Mouse (Mus musculus): ENCODE measurements around the gene Klhl41. TPM values are rescaled to one million over a fixed set of nuclear protein-coding genes. Genes with fewer than 3 reads are reported as not detected.
A peak's percentile ranks its signal among the peaks of the same experiment; 100 is the strongest.

Klhl41 gene
- polyA plus RNA-seq, 1 experiment from 2014 or later: 0.13 TPM

GRCm38 (mm10) chr2:69700446-69700845 is 30.5 kb downstream of the Klhl41 start:
- Histone ChIP-seq H3K27me3 (replicated peaks; ENCODE audit: control insufficient read depth, insufficient read depth, low read length) (no peaks in the 10 kb centered on the region), H3K9me3 (replicated peaks; ENCODE audit: control insufficient read depth, low read length) (no peaks in the 10 kb centered on the region), H3K27ac (ENCODE audit: low read depth, low read length) (no peak overlapping the region), H3K4me1 (ENCODE audit: control insufficient read depth, insufficient read depth, low read length) (no peaks in the 10 kb centered on the region), H3K9ac (ENCODE audit: low read length) (no peak overlapping the region), H3K36me3 (ENCODE audit: control insufficient read depth, insufficient read depth, low read length) (peaks cover 52% of the 10 kb centered on the region), H3K4me2 (ENCODE audit: low read length) (no peak overlapping the region), H3K4me3 (ENCODE audit: low read depth, low read length) (no peak overlapping the region)
- DNase-seq (ENCODE audit: low spot score) (no peak), ATAC-seq (no peak)
- 98% methylated on average over 8 of the region's 8 CpGs for WGBS

- Histone ChIP-seq H3K36me3 (ENCODE audit: control insufficient read depth, insufficient read depth, low read length) (peaks cover 8% of the 10 kb centered on the region), H3K9me3 (replicated peaks; ENCODE audit: control insufficient read depth, low read length) (no peaks in the 10 kb centered on the region), H3K4me3 (ENCODE audit: low read depth, low read length) (no peak overlapping the region), H3K4me2 (ENCODE audit: low read length) (peak overlapping the region; percentile 80), H3K9ac (ENCODE audit: low read length) (no peak overlapping the region), H3K4me1 (ENCODE audit: control insufficient read depth, insufficient read depth, low read length) (peaks cover 9% of the 10 kb centered on the region), H3K27me3 (replicated peaks; ENCODE audit: control insufficient read depth, insufficient read depth, low read length) (no peaks in the 10 kb centered on the region), H3K27ac (ENCODE audit: low read depth, low read length) (no peak overlapping the region)
- ATAC-seq: no peak
- 76% methylated on average over 14 of the region's 14 CpGs for WGBS
- DNase-seq (ENCODE audit: low spot score): no peak
Measured at GRCm38 (mm10) chr2:69712171-69712570, 42.3 kb downstream of the Klhl41 start.

DNA sequence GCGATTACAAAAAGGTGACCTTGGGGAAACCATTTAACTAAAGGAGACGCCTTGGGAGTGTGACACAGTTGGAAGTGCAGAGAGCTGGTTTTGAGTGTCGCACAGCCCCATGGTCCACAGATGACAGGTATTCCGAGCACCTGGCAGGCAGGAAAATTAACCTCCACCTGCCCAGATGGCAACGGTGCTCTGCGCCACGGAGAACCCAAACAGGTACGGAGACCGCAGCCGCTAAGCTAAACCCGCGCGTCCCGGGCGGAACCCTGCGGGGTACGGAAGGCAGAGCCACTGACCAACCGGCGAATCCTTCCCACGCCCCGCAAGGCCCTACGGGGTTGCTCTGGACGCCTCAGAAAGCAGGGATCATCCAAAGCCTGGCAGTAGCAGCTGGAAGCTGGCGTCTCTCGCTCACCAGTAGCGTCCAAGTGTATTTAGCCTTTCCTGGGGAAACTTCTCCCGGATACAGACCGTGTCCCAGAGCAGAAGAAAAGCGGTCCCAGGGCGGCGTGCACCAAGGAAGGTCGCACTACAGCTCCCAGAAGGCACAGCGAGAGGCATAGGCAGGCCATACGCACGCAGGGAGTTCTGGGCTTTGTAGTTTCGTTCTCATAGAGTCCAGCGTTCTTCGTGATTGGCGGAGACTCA is 43.2 kb downstream of the Klhl41 start, which contains the start of gene Fastkd1:
Gene Fastkd1, minus strand, starts transcription at position 536 of the 645 bp plus-strand sequence.
- Histone ChIP-seq H3K27ac (ENCODE audit: low read depth, low read length) (no peak within 1 kb of the TSS), H3K4me2 (ENCODE audit: low read length) (peak within 1 kb of the TSS; percentile 80), H3K9me3 (replicated peaks; ENCODE audit: control insufficient read depth, low read length) (no peaks in the 10 kb centered on the region), H3K27me3 (replicated peaks; ENCODE audit: control insufficient read depth, insufficient read depth, low read length) (no peaks in the 10 kb centered on the region), H3K9ac (ENCODE audit: low read length) (peak within 1 kb of the TSS; percentile 80), H3K4me3 (ENCODE audit: low read depth, low read length) (peak within 1 kb of the TSS; percentile 81), H3K36me3 (ENCODE audit: control insufficient read depth, insufficient read depth, low read length) (peaks cover 5% of the 10 kb centered on the region; the same call in 1 of the 2 replicates), H3K4me1 (ENCODE audit: control insufficient read depth, insufficient read depth, low read length) (peaks cover 9% of the 10 kb centered on the region)
- peak; percentile 96 for DNase-seq (ENCODE audit: low spot score)
- WGBS: under 1% methylated on average over 39 of the region's 39 CpGs
- peak; percentile 100 for ATAC-seq

GRCm38 (mm10) chr2:69713626-69714014 is 43.7 kb downstream of the Klhl41 start:
- Histone ChIP-seq H3K4me1 (ENCODE audit: control insufficient read depth, insufficient read depth, low read length) (peaks cover 9% of the 10 kb centered on the region), H3K4me2 (ENCODE audit: low read length) (peak overlapping the region; percentile 80), H3K9ac (ENCODE audit: low read length) (no peak overlapping the region), H3K27me3 (replicated peaks; ENCODE audit: control insufficient read depth, insufficient read depth, low read length) (no peaks in the 10 kb centered on the region), H3K9me3 (replicated peaks; ENCODE audit: control insufficient read depth, low read length) (no peaks in the 10 kb centered on the region), H3K27ac (ENCODE audit: low read depth, low read length) (no peak overlapping the region), H3K36me3 (ENCODE audit: control insufficient read depth, insufficient read depth, low read length) (peaks cover 5% of the 10 kb centered on the region; the same call in 1 of the 2 replicates), H3K4me3 (ENCODE audit: low read depth, low read length) (peak overlapping the region; percentile 81)
- no peak; the same call in 1 of the 2 replicates for ATAC-seq
- DNase-seq (ENCODE audit: low spot score): no peak
- WGBS: 32% methylated on average over 4 of the region's 4 CpGs

DNA sequence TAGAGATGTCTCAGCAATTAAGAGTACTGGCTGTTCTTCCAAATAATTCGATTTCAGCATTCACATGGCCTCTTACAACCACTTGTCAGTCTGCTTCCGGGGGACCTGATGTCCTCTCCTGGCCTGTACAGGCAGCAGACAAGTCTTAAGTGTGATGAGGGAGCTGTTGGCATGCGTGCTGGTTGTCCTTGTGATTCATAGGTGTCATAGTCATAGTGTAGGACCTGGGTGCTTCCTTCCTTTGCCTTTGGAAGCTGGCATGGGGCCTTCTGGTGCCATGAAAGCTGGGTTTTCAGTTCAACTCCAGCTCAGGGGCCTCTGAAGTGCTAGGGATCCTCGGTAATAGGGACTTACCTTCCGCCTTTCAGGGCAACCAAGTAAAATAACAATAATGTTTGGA is 44.2 kb downstream of the Klhl41 start:
- Histone ChIP-seq H3K4me3 (ENCODE audit: low read depth, low read length) (no peak overlapping the region), H3K36me3 (ENCODE audit: control insufficient read depth, insufficient read depth, low read length) (peaks cover 5% of the 10 kb centered on the region; the same call in 1 of the 2 replicates), H3K27me3 (replicated peaks; ENCODE audit: control insufficient read depth, insufficient read depth, low read length) (no peaks in the 10 kb centered on the region), H3K4me2 (ENCODE audit: low read length) (no peak overlapping the region), H3K4me1 (ENCODE audit: control insufficient read depth, insufficient read depth, low read length) (peaks cover 9% of the 10 kb centered on the region), H3K9me3 (replicated peaks; ENCODE audit: control insufficient read depth, low read length) (no peaks in the 10 kb centered on the region), H3K9ac (ENCODE audit: low read length) (no peak overlapping the region), H3K27ac (ENCODE audit: low read depth, low read length) (no peak overlapping the region)
- no peak for ATAC-seq
- no peak for DNase-seq (ENCODE audit: low spot score)
- whole genome bisulfite sequencing: 82% methylated on average over 5 of the region's 5 CpGs

DNA sequence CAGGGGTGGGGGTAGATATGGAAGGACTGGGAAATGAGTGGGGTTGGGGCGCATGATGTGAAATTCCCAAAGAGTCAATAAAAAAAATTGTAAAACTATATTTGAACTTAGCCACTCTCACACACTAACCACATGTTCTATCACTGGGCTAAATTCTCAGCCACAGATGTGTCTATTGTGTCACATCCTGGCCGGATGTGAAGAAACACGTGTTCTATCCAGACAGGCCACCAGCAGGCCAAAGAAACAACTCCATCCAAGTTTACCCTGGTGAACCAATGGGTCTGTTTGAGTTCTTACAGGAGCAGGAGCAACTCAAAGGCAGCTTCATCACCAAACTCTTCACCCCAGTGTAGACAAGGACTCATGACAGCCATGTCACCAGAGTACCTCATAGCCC is 46.6 kb downstream of the Klhl41 start:
- H3K36me3 ChIP-seq (ENCODE audit: control insufficient read depth, insufficient read depth, low read length): no peaks in the 10 kb centered on the region
- H3K27me3 ChIP-seq (replicated peaks; ENCODE audit: control insufficient read depth, insufficient read depth, low read length): no peaks in the 10 kb centered on the region
- ATAC-seq (no peak), DNase-seq (ENCODE audit: low spot score) (no peak)
- no peak overlapping the region for H3K27ac ChIP-seq (ENCODE audit: low read depth, low read length)
- no peak overlapping the region for H3K4me3 ChIP-seq (ENCODE audit: low read depth, low read length)
- H3K9me3 ChIP-seq (replicated peaks; ENCODE audit: control insufficient read depth, low read length): no peaks in the 10 kb centered on the region
- 77% methylated on average over 3 of the region's 3 CpGs for WGBS
- no peak overlapping the region for H3K4me2 ChIP-seq (ENCODE audit: low read length)
- H3K9ac ChIP-seq (ENCODE audit: low read length): no peak overlapping the region
- H3K4me1 ChIP-seq (ENCODE audit: control insufficient read depth, insufficient read depth, low read length): peaks cover 9% of the 10 kb centered on the region

GRCm38 (mm10) chr2:69719121-69719520 is 49.2 kb downstream of the Klhl41 start:
- no peaks in the 10 kb centered on the region for H3K4me1 ChIP-seq (ENCODE audit: control insufficient read depth, insufficient read depth, low read length)
- no peaks in the 10 kb centered on the region for H3K9me3 ChIP-seq (replicated peaks; ENCODE audit: control insufficient read depth, low read length)
- 80% methylated on average over 1 of the region's 1 CpGs for WGBS
- no peaks in the 10 kb centered on the region for H3K36me3 ChIP-seq (ENCODE audit: control insufficient read depth, insufficient read depth, low read length)
- H3K4me2 ChIP-seq (ENCODE audit: low read length): no peak overlapping the region
- H3K9ac ChIP-seq (ENCODE audit: low read length): no peak overlapping the region
- no peak overlapping the region for H3K27ac ChIP-seq (ENCODE audit: low read depth, low read length)
- no peak for DNase-seq (ENCODE audit: low spot score)
- H3K4me3 ChIP-seq (ENCODE audit: low read depth, low read length): no peak overlapping the region
- ATAC-seq: no peak
- no peaks in the 10 kb centered on the region for H3K27me3 ChIP-seq (replicated peaks; ENCODE audit: control insufficient read depth, insufficient read depth, low read length)

DNA sequence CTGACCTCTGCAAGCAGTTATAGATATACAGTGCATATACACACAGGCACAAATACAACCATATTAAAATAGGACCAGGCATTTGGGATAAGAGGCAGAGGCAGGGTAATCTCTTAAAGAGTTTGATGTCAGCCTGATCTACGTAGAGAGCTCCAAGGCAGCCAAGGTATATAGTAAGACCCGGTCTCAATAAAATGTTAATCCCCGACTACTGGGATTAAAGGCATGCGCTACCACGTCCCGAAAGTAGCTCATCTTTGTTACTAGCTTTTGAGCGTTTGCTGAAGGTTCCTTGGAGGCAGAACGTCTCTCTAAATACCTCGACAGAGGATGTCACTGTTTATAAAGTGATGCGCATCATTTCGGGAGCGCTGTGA is 52.3 kb downstream of the Klhl41 start, which contains the start of gene Ppig:
Gene Ppig, plus strand, starts transcription at position 273 of the 377 bp plus-strand sequence.
- WGBS: 5% methylated on average over 12 of the region's 12 CpGs
- ATAC-seq (no peak), DNase-seq (ENCODE audit: low spot score) (no peak)

More for the DNA sequence above, 52.3 kb downstream of the Klhl41 start, which contains the start of gene Ppig:
- Histone ChIP-seq H3K4me2 (ENCODE audit: low read length) (peak within 1 kb of the TSS; percentile 80), H3K36me3 (ENCODE audit: control insufficient read depth, insufficient read depth, low read length) (no peaks in the 10 kb centered on the region), H3K9ac (ENCODE audit: low read length) (peak within 1 kb of the TSS; percentile 83), H3K4me3 (ENCODE audit: low read depth, low read length) (peak within 1 kb of the TSS; percentile 94), H3K27me3 (replicated peaks; ENCODE audit: control insufficient read depth, insufficient read depth, low read length) (no peaks in the 10 kb centered on the region), H3K9me3 (replicated peaks; ENCODE audit: control insufficient read depth, low read length) (no peaks in the 10 kb centered on the region), H3K27ac (ENCODE audit: low read depth, low read length) (peak within 1 kb of the TSS; percentile 83), H3K4me1 (ENCODE audit: control insufficient read depth, insufficient read depth, low read length) (no peaks in the 10 kb centered on the region)

Measured in forebrain, embryonic 14.5 days (tissue).